Mouse (Mus musculus) limb, embryonic 12.5 days (tissue): ENCODE measurements at regions not wholly inside any gene's neighbourhood (a gene's known extent, or its start where the extent isn't known, plus 50 kb on each side); places are given as distances from the start of the nearest gene placed in this dataset.

Experiments
- ATAC-seq: fragments of 200-750 bp; cut with Nextera tagmentation; 2 replicates; pipeline ENCODE4 v1.8.0; 2017; ENCODE audit warnings: low read depth, moderate TSS enrichment; ENCODE audit not compliant: insufficient number of reproducible peaks, insufficient read depth, low FRiP score, low TSS enrichment
- H3K27ac ChIP-seq: fragments of 300-500 bp; sonication (generic); 2 replicates; pipeline ENCODE4 v1.5.1; 2016; ENCODE audit warnings: mild to moderate bottlenecking, moderate library complexity
- H3K27me3 ChIP-seq: fragments of 300-500 bp; sonication (generic); 2 replicates; pipeline ENCODE4 v1.6.1; 2016; ENCODE audit warnings: mild to moderate bottlenecking, moderate library complexity
- H3K36me3 ChIP-seq: fragments of 300-500 bp; sonication (generic); 2 replicates; pipeline ENCODE4 v1.6.1; 2016; ENCODE audit warnings: mild to moderate bottlenecking, moderate library complexity
- H3K4me1 ChIP-seq: fragments of 300-500 bp; sonication (generic); replicated peaks from 2 replicates; pipeline ENCODE4 v1.6.1; 2016
- H3K4me2 ChIP-seq: fragments of 300-500 bp; sonication (generic); 2 replicates; pipeline ENCODE4 v1.6.1; 2016; ENCODE audit warnings: mild to moderate bottlenecking, moderate library complexity
- H3K4me3 ChIP-seq: fragments of 300-500 bp; sonication (generic); replicated peaks from 2 replicates; pipeline ENCODE4 v1.5.1; 2016; ENCODE audit warnings: mild to moderate bottlenecking
- H3K9ac ChIP-seq: fragments of 300-500 bp; sonication (generic); replicated peaks from 2 replicates; pipeline ENCODE4 v1.6.1; 2016; ENCODE audit warnings: mild to moderate bottlenecking, moderate library complexity
- H3K9me3 ChIP-seq: fragments of 300-500 bp; sonication (generic); 2 replicates; pipeline ENCODE4 v1.6.1; 2016; ENCODE audit warnings: mild to moderate bottlenecking, moderate library complexity
- WGBS: fragments of 180-500 bp; shearing (Covaris S2); methylation state at CpG from one replicate; pipeline ENCODE4 v1.1.7; 2016; 5-methylcytosine and 5-hydroxymethylcytosine counted together

DNA sequence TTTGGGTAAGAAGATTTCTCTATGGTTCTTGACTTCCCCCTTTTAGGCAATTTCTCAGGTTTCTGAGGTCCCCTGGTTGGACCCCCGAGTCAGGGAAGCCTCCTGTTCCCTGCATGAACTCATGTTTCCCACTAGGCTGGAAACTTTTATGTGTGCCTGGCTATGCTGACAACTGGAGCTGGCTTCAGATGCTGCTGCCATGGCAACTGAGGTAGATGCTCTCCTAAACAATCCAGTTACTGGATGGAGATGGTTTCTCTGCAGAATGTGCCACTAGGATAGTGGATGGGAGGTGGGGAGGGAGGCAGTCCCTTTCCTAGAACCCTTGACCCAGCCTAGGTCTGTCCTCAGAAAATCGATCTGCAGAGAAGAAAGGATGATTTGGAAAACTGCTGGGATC lies 79.4 kb upstream of the Ccnd1 start:
- H3K27me3 ChIP-seq: no peaks in the 10 kb centered on the region; the same call in 1 of the 2 replicates
- no peaks in the 10 kb centered on the region for H3K9me3 ChIP-seq
- 70% methylated on average over 2 of the region's 2 CpGs for WGBS
- H3K4me1 ChIP-seq: peaks cover 9% of the 10 kb centered on the region
- H3K27ac ChIP-seq: no peak overlapping the region
- no peak overlapping the region for H3K9ac ChIP-seq
- H3K4me3 ChIP-seq: no peak overlapping the region
- ATAC-seq: no peak
- H3K4me2 ChIP-seq: no peak overlapping the region
- H3K36me3 ChIP-seq: no peaks in the 10 kb centered on the region

DNA sequence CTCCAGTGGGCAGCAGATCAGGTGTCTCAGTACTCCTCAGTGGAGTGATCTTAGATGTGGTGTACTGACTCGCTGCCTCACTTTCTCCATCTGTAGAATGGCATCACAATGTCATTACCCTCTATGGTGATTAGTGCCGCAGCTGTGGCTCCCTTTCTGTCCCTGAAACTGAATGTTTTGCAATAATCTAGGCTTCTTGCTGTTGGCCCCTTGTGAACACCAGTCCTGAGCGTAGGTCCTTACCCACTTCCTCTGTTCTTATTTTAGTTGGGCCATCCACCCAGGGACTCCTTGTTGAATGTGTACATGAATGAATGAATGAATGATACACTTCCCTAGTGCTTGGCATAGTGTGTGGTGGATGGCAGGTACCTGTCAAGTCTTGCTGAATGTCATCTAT lies 78.4 kb upstream of the Ccnd1 start:
- no peak for ATAC-seq
- Histone ChIP-seq H3K27ac (no peak overlapping the region), H3K4me3 (no peak overlapping the region), H3K27me3 (no peaks in the 10 kb centered on the region; the same call in 1 of the 2 replicates), H3K4me2 (no peak overlapping the region), H3K9me3 (no peaks in the 10 kb centered on the region), H3K9ac (no peak overlapping the region), H3K4me1 (peaks cover 9% of the 10 kb centered on the region), H3K36me3 (no peaks in the 10 kb centered on the region)
- 86% methylated on average over 3 of the region's 3 CpGs for WGBS

DNA sequence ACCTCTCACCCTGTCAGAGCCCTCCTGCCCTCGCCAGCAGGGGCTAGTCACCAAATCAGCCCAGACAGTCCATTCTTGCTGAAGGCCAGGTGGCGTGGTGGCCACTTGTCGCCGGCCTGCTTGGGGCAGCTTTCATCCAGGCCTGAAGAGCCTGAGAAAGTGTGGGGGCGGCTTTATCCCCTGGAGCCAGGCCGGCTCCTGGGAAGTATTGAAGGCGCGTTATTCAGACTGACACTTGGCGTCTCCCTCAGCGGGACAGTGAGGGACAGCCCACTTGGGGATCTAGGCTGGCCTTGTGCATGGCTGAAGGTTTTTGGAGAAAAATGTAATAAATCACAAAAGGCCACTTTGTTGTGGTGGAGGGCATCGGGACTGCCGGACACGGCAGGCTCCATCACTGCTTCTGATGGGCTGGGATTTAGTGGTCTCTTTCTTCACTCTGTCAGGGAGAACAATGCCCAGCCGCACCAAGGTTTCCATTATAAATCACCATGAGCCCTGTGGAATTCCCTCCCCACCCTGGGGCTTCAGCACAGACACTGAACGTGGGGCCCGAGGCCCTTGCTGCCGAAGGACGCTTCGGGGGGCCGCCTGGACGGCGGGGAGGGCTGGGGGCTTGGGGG lies 75.8 kb upstream of the Ccnd1 start:
- Histone ChIP-seq H3K4me1 (peaks cover 9% of the 10 kb centered on the region), H3K4me3 (no peak overlapping the region), H3K27ac (no peak overlapping the region), H3K36me3 (no peaks in the 10 kb centered on the region), H3K4me2 (no peak overlapping the region), H3K27me3 (no peaks in the 10 kb centered on the region; the same call in 1 of the 2 replicates), H3K9ac (0 out of 2 replicates have a peak overlapping the region, but pooled peaks have one; percentile 4), H3K9me3 (0 out of 2 replicates have a peak, but pooled peaks cover 3% of the 10 kb centered on the region)
- ATAC-seq: no peak
- 39% methylated on average over 22 of the region's 22 CpGs for WGBS

DNA sequence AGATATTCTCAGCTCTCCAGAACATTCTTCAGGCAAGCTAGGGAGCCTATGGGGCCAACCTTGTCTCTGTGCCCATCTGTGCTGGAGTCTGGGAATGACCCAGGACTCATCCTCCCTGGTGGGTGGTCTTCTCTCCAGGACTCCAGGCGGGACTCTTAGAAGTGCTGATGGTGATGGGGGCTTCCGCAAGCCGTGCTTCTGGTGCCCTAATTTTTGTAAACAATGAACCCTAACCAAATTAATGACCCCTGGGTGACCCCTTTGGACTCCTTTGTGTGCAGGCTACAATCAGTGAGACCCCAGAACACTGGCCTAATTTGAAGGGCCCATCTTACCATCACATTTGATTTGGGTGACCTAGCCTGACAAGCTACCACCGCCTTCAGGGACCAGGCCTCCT lies 71.0 kb upstream of the Ccnd1 start:
- Histone ChIP-seq H3K9me3 (0 out of 2 replicates have a peak, but pooled peaks cover 3% of the 10 kb centered on the region), H3K4me1 (peaks cover 6% of the 10 kb centered on the region), H3K27ac (no peak overlapping the region), H3K27me3 (no peaks in the 10 kb centered on the region; the same call in 1 of the 2 replicates), H3K36me3 (no peaks in the 10 kb centered on the region), H3K4me3 (no peak overlapping the region), H3K4me2 (no peak overlapping the region), H3K9ac (no peak overlapping the region)
- 39% methylated on average over 4 of the region's 4 CpGs for WGBS
- no peak for ATAC-seq

DNA sequence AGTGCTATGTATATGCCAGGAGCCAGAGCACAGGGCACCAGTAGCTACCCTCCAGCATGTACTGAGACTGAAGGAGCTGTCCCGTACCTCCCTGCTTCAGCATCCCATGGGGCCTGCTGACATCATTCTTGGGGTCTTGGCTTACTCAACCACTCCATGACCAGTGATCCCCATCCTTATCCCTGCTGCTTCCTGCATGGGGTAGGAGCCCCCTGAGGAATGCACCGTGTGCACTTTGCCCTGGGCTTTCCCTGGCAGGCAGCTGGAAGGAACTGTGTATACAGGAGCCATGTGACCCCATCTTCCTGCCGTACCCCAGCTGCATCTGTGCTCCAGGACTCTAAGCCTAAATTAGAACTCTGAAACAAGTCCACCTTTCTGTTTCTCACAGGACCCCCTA lies 70.3 kb upstream of the Ccnd1 start:
- Histone ChIP-seq H3K27ac (no peak overlapping the region), H3K36me3 (no peaks in the 10 kb centered on the region), H3K4me2 (no peak overlapping the region), H3K4me1 (0 out of 2 replicates have a peak, but pooled peaks cover 3% of the 10 kb centered on the region), H3K27me3 (no peaks in the 10 kb centered on the region), H3K9ac (no peak overlapping the region), H3K4me3 (no peak overlapping the region), H3K9me3 (0 out of 2 replicates have a peak, but pooled peaks cover 3% of the 10 kb centered on the region)
- no peak for ATAC-seq
- WGBS: 63% methylated on average over 3 of the region's 3 CpGs

DNA sequence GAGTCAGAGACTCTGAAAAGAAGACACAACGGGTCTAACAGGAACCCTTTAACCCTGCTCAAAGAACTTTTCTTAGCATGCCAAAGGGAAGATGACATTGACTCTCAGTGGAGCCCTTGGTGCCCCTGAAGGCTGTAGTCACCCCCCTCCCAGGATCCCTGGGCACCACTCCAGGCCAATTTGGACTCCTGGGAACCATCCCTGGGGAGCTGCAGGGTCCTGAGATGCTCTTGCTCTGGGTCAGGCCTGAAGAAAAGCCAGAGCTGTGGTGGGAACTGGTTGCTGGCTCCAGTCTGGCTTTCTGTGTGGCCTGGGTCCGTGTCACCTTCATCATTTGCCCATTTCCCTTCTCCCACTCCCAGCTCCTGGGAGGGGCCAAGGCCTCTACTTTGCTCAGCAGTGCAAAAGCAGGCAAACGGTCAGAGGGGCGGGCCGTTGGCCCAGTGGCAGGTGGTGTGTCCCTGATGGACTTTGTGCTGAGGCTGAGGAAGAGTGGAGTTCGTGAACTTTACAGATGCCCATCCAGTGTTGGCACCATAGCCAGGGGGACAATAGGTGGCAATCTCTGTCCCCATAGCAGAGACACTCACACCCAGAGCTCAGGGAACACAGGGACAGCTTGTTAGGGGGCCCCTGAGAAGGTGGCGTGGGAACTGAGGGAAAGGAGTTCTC lies 69.1 kb upstream of the Ccnd1 start:
- Histone ChIP-seq H3K27me3 (no peaks in the 10 kb centered on the region), H3K36me3 (no peaks in the 10 kb centered on the region), H3K27ac (no peak overlapping the region), H3K4me3 (no peak overlapping the region), H3K9me3 (0 out of 2 replicates have a peak, but pooled peaks cover 3% of the 10 kb centered on the region), H3K4me1 (0 out of 2 replicates have a peak, but pooled peaks cover 3% of the 10 kb centered on the region), H3K4me2 (no peak overlapping the region), H3K9ac (no peak overlapping the region)
- 63% methylated on average over 7 of the region's 7 CpGs for WGBS
- ATAC-seq: no peak

DNA sequence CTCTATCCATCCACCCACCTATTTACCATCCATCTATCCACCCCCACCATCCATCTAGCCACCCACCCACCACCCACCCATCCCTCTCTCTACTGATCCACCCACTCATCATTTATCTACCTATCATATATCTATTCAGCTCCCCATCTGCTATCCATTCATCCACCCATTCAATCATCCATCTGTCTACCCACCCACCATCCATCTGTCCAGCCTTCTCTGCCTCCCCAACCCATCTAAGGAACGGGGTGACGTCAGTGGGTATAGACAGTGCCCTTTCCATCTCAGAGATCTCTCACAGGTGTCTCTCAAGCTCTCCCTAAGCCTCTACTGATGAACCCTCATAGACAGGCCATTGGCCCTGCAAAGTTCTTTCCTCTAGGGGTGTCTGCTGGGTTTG lies 67.5 kb upstream of the Ccnd1 start:
- Histone ChIP-seq H3K4me1 (0 out of 2 replicates have a peak, but pooled peaks cover 3% of the 10 kb centered on the region), H3K9me3 (no peaks in the 10 kb centered on the region), H3K27me3 (no peaks in the 10 kb centered on the region), H3K4me2 (no peak overlapping the region), H3K36me3 (no peaks in the 10 kb centered on the region), H3K4me3 (no peak overlapping the region), H3K9ac (no peak overlapping the region), H3K27ac (no peak overlapping the region)
- WGBS: 76% methylated on average over 2 of the region's 2 CpGs
- ATAC-seq: no peak

DNA sequence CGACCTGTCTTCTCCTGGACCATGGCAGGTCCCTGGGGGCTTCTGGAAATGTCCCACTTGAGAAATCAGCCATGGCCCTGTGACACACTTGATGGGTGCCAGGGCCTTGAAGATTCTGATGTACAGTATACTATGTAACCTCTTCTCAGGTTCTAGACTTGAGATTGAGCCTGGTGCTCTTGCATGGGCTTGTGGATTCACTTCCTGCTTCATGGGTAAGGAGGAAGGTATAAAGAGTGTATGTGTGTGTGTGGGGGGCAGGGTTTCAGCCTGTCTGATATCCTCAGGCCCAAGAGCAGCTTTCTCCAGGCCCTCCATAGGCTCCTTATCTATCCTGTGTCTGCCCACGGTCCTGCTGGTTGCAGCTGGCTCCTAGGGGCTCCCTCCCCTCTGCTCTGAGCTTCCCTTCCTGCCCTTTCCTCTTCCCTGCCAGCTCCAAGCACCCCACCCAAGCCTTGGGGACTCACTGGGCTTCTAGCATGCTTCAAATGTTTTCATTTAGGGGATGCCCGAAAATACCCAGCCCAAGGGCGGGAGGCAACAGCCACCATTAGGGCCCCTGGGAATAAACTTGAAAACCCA lies 61.9 kb upstream of the Ccnd1 start:
- H3K27ac ChIP-seq: no peak overlapping the region
- H3K27me3 ChIP-seq: no peaks in the 10 kb centered on the region
- WGBS: 64% methylated on average over 4 of the region's 4 CpGs

DNA sequence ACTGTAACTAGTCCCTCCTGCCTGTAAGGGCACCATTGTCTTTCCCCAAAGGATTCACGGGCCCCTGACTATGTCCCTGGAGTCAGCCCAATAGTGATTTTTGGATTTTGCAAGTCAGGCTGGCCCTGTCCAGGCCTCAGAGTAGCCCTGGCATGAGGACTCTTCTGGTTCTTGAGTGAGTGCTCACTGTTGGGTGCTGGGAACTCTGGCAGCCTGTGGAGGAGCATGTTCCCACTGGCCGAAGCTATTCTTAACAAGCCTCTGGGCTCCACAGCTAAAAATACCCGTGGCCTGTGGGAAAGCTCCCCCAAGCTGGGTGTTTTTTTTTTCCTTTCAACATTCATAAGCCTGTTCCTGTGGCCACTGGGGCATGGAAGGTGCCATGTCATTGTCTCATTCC lies 60.0 kb upstream of the Ccnd1 start:
- no peak overlapping the region for H3K4me2 ChIP-seq
- 76% methylated on average over 3 of the region's 3 CpGs for WGBS
- ATAC-seq: no peak

More for the DNA sequence above, 61.9 kb upstream of the Ccnd1 start:
- no peak for ATAC-seq
- Histone ChIP-seq H3K36me3 (no peaks in the 10 kb centered on the region), H3K9me3 (no peaks in the 10 kb centered on the region), H3K4me1 (peaks cover 4% of the 10 kb centered on the region; the same call in 1 of the 2 replicates), H3K4me2 (no peak overlapping the region), H3K9ac (no peak overlapping the region), H3K4me3 (no peak overlapping the region)

DNA sequence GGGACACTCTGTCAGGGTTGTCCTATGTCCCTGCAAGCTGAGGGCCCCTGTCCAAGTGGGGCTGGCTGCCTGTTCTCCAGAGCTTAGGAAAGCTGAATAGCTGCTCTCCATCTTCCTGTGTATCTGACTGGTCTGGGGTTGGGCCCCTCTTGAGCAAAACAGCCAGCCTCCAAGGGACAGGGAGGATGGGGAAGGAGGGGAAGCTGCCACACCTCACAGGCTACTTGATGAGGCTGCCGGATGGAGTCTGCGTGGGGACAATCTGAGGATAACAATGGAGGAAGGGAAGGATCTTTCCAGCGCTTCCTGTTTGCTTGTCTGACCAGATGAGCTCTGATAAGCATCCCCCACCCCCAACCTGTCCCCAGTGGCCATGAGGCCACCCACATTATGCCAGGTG lies 57.1 kb upstream of the Ccnd1 start:
- WGBS: 72% methylated on average over 3 of the region's 3 CpGs
- Histone ChIP-seq H3K4me3 (no peak overlapping the region), H3K27ac (no peak overlapping the region)

More for the DNA sequence above, 60.0 kb upstream of the Ccnd1 start:
- Histone ChIP-seq H3K27me3 (no peaks in the 10 kb centered on the region), H3K27ac (no peak overlapping the region), H3K9me3 (no peaks in the 10 kb centered on the region), H3K36me3 (no peaks in the 10 kb centered on the region), H3K9ac (no peak overlapping the region), H3K4me1 (peaks cover 6% of the 10 kb centered on the region; the same call in 1 of the 2 replicates), H3K4me3 (no peak overlapping the region)

DNA sequence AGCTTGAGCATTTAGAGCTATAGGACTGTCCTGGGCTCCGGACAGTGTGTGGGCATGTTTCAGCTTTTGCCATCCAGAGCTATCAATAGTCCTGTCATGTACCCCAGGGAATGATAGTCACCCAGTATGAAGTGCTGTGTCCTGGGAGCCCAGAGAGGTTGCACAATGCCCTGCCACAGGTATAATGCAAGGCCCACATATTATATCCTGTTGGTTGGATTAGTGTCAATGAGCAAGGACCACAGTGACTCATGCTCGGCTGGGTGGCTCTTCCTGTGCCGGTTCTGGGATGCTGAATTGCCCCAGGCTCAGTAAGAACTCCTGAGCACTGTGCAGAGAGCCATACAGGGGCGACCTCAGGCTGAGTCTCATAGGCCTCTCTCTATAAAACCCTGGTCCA lies 54.5 kb upstream of the Ccnd1 start:
- no peak overlapping the region for H3K9ac ChIP-seq
- H3K4me2 ChIP-seq: no peak overlapping the region
- no peak overlapping the region for H3K4me3 ChIP-seq
- 0 out of 2 replicates have a peak, but pooled peaks cover 6% of the 10 kb centered on the region for H3K4me1 ChIP-seq
- H3K27ac ChIP-seq: no peak overlapping the region
- H3K36me3 ChIP-seq: no peaks in the 10 kb centered on the region
- no peak for ATAC-seq
- 72% methylated on average over 4 of the region's 4 CpGs for WGBS
- no peaks in the 10 kb centered on the region for H3K27me3 ChIP-seq
- no peaks in the 10 kb centered on the region for H3K9me3 ChIP-seq

More for the DNA sequence above, 57.1 kb upstream of the Ccnd1 start:
- Histone ChIP-seq H3K4me2 (no peak overlapping the region), H3K27me3 (no peaks in the 10 kb centered on the region), H3K4me1 (peaks cover 6% of the 10 kb centered on the region; the same call in 1 of the 2 replicates), H3K9me3 (no peaks in the 10 kb centered on the region), H3K9ac (no peak overlapping the region), H3K36me3 (no peaks in the 10 kb centered on the region)
- ATAC-seq: no peak
